Mouse (Mus musculus) heart, embryonic 16.5 days (tissue): ENCODE data around the gene Gm10226. TPM values are rescaled to one million over a fixed set of nuclear protein-coding genes. Genes with fewer than 3 reads are reported as not detected.
A peak's percentile ranks its signal among the peaks of the same experiment; 100 is the strongest.
"Not testable (repeated sequence)": the region's sequence is repeated elsewhere in the genome, so short reads cannot be mapped to it uniquely, and the experiment has no call there.

Source experiments
- ATAC-seq: fragments of 200-750 bp; cut with Nextera tagmentation; replicated peaks from 2 replicates; pipeline ENCODE4 v1.8.0; 2017; ENCODE audit warnings: moderate number of reproducible peaks; ENCODE audit not compliant: insufficient read depth, low FRiP score; ENCODE audit errors: extremely low read depth
- H3K27ac ChIP-seq: fragments of 300-500 bp; sonication (generic); 2 replicates; pipeline ENCODE4 v1.5.1; 2014; ENCODE audit warnings: mild to moderate bottlenecking, low read length, control low read depth, moderate library complexity
- H3K27me3 ChIP-seq: fragments of 300-500 bp; sonication (generic); 2 replicates; pipeline ENCODE4 v1.6.1; 2014; ENCODE audit warnings: low read length, mixed read lengths; ENCODE audit not compliant: control insufficient read depth, insufficient read depth
- H3K36me3 ChIP-seq: fragments of 300-500 bp; sonication (generic); 2 replicates; pipeline ENCODE4 v1.6.1; 2014; ENCODE audit not compliant: control insufficient read depth, insufficient read depth
- H3K4me1 ChIP-seq: fragments of 300-500 bp; sonication (generic); 2 replicates; pipeline ENCODE4 v1.6.1; 2014; ENCODE audit warnings: low read length, mixed read lengths; ENCODE audit not compliant: control insufficient read depth, insufficient read depth
- H3K4me2 ChIP-seq: fragments of 300-500 bp; sonication (generic); 2 replicates; pipeline ENCODE4 v1.6.1; 2014; ENCODE audit warnings: low read depth, mild to moderate bottlenecking, control low read depth, low read length
- H3K4me3 ChIP-seq: fragments of 300-500 bp; sonication (generic); 2 replicates; pipeline ENCODE4 v1.5.1; 2014; ENCODE audit warnings: mild to moderate bottlenecking, control low read depth, low read length
- H3K9ac ChIP-seq: fragments of 300-500 bp; sonication (generic); 2 replicates; pipeline ENCODE4 v1.6.1; 2014; ENCODE audit warnings: low read length, control low read depth
- H3K9me3 ChIP-seq: fragments of 300-500 bp; sonication (generic); replicated peaks from 2 replicates; pipeline ENCODE4 v1.6.1; 2016; ENCODE audit warnings: low read length; ENCODE audit not compliant: control insufficient read depth
- WGBS: fragments of 180-500 bp; shearing (Covaris S2); extraction: QIAGEN DNeasy Blood & Tissue Kit; methylation state at CpG from one replicate; pipeline ENCODE4 v1.1.7; 2014; 5-methylcytosine and 5-hydroxymethylcytosine counted together
- polyA plus RNA-seq: library from polyadenylated mRNA; unstranded; fragments of >200 nt; fragmentation: Nextera tagmentation; extraction: Ambion mirVana; gene quantifications from 2 replicates; pipeline ENCODE4 v1.2.1, GENCODE M21; 2015

Gm10226 gene
- polyA plus RNA-seq, 1 experiment from 2014 or later, result 4.9 TPM

DNA sequence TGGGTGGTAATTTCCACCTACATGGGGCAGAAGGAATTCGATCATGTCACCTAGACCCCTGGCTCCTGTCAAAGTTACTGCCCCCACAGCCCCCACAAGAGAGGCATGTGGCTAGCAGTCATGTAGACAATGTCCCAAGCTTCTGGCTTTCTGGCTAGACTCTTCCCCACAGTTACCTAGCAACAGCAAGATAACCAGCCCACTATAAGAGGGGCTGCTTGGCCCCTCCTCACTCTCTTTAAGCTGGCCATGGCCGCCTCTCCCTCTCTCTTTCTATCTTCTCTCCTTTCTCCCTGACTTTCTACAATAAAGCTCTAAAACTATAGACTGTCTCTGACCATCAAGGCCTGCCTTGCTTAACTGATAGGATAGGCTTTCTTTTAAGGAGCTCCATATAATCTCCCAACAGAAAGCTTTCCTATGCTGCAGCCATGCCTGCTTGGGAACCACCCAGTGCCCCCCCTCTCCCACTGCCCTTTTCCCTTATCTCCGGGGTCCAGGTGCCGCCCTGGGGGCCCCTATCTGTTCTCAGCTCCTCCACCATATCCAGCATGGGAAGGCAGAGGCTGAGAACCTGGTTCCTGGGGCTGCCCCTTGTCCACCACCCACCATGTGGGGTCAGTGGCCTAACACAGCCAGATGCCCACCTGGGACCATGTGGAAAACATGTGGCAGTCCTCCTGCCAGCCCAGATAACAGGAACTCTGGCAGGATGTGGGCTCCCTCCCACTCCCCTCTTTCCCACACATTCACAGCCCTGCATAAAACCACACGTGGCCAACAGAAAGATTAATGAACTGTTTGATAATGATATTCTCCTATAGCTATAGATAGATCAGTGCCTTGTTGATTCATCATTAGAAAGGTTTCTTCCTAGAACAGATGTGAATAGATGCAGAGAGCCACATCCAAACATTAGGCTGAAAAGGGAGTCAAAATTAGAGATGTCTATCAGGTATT, 10.9 kb downstream of the Gm10226 start:
- Histone ChIP-seq H3K4me1 (no peaks in the 10 kb centered on the region), H3K27ac (no peak overlapping the region), H3K9me3 (no peaks in the 10 kb centered on the region), H3K36me3 (no peaks in the 10 kb centered on the region), H3K27me3 (no peaks in the 10 kb centered on the region), H3K4me3 (no peak overlapping the region), H3K9ac (no peak overlapping the region), H3K4me2 (no peak overlapping the region)
- WGBS, result 18% methylated on average over 5 of the region's 5 CpGs
- no peak for ATAC-seq

- WGBS, result 75% methylated on average over 1 of the region's 1 CpGs
- Histone ChIP-seq H3K27ac (no peak overlapping the region), H3K9me3 (no peaks in the 10 kb centered on the region), H3K27me3 (no peaks in the 10 kb centered on the region), H3K4me3 (no peak overlapping the region), H3K9ac (no peak overlapping the region), H3K4me1 (peaks cover 2% of the 10 kb centered on the region), H3K36me3 (no peaks in the 10 kb centered on the region), H3K4me2 (no peak overlapping the region)
- ATAC-seq, result no peak
Observed at GRCm38 (mm10) chr17:21703414-21703813, 11.8 kb downstream of the Gm10226 start.

DNA sequence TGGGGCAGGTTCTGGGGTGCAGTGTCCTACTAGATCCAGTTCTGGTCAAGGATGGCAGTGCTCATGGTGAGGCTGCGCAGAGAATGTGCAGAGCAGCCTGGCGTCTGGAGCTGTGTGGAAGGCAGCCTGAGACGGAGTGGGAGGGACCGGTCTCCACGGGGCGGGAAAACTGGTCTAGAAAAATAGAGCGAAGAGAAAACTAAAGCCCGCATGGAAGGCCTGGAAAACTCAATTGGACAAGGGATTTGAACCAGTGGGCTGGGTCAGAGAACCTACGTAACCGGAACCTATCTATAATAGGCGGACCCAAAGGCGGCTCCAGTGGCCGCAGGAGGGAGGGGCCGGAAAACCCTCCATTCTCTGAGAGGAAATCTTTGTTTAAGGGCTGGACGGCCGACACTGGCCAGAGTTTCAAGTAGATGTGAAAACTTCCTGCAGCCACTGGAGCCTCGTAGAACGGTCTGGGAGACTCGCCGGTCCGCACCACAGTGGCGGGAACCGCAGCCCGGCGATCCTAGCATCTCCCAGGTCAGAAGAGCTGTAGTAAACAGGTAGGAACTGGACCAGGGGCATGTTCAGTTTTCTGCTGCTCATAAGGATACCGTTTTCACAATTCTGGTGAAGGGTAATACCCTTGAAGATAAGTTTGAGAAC, 15.8 kb downstream of the Gm10226 start, which contains the start of gene Zfp760:
TSS of gene Zfp760 (plus strand) at position 399 of the 654 bp plus-strand sequence.
- Histone ChIP-seq H3K27ac (peak within 1 kb of the TSS; percentile 95), H3K4me1 (peaks cover 7% of the 10 kb centered on the region), H3K4me2 (peak within 1 kb of the TSS; percentile 66), H3K27me3 (no peaks in the 10 kb centered on the region), H3K9ac (peak within 1 kb of the TSS; percentile 86), H3K4me3 (peak within 1 kb of the TSS; percentile 82), H3K9me3 (no peaks in the 10 kb centered on the region), H3K36me3 (0 out of 2 replicates have a peak, but pooled peaks cover 3% of the 10 kb centered on the region)
- 3% methylated on average over 26 of the region's 26 CpGs for WGBS
- ATAC-seq, result peak; percentile 98

DNA sequence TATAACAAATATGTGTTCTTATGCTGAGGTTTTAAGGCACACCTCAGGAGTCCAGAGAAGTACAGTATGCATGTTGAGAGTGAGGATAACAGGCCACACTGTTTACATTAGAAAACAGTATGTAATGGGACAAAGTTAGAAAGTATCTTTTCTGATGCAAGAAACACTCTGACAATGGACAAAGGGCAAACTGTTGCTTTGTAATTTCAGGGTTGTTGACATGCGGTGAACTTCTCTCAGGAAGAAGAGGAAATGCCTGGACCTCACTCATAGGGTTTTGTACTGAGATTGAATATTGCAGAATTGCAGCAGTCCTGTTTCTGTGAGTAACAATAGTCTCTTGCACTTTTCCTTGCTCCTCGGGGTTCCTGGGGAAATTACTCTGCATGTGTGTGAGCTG, 16.7 kb downstream of the Gm10226 start:
- H3K27ac ChIP-seq, result no peak overlapping the region
- H3K36me3 ChIP-seq, result 0 out of 2 replicates have a peak, but pooled peaks cover 3% of the 10 kb centered on the region
- 42% methylated on average over 2 of the region's 2 CpGs for WGBS
- H3K9me3 ChIP-seq, result no peaks in the 10 kb centered on the region
- H3K9ac ChIP-seq, result peak overlapping the region; percentile 86
- H3K4me1 ChIP-seq, result peaks cover 7% of the 10 kb centered on the region
- peak overlapping the region; percentile 82 for H3K4me3 ChIP-seq
- H3K4me2 ChIP-seq, result peak overlapping the region; percentile 66
- ATAC-seq, result no peak
- no peaks in the 10 kb centered on the region for H3K27me3 ChIP-seq

GRCm38 (mm10) chr17:21730495-21730894, 38.8 kb downstream of the Gm10226 start, which contains the start of gene Zfp229:
TSS of gene Zfp229 (plus strand) at chr17:21730795.
- not testable (repeated sequence) for H3K9ac ChIP-seq, H3K27ac ChIP-seq, ATAC-seq, H3K9me3 ChIP-seq, H3K36me3 ChIP-seq, H3K4me3 ChIP-seq, H3K4me1 ChIP-seq, H3K4me2 ChIP-seq, H3K27me3 ChIP-seq
- 98% methylated on average over 9 of the region's 22 CpGs for WGBS

GRCm38 (mm10) chr17:21733049-21733448, 41.4 kb downstream of the Gm10226 start:
- H3K4me1 ChIP-seq, result peaks cover 4% of the 10 kb centered on the region
- no peaks in the 10 kb centered on the region for H3K27me3 ChIP-seq
- peaks cover 4% of the 10 kb centered on the region for H3K36me3 ChIP-seq
- no peak for ATAC-seq
- peak overlapping the region; percentile 89 for H3K9ac ChIP-seq
- H3K4me2 ChIP-seq, result peak overlapping the region; percentile 70
- 86% methylated on average over 4 of the region's 4 CpGs for WGBS
- peak overlapping the region; percentile 86; the same call in 1 of the 2 replicates for H3K27ac ChIP-seq
- H3K4me3 ChIP-seq, result peak overlapping the region; percentile 84
- no peaks in the 10 kb centered on the region for H3K9me3 ChIP-seq

GRCm38 (mm10) chr17:21733529-21734031, 41.9 kb downstream of the Gm10226 start:
- peaks cover 4% of the 10 kb centered on the region for H3K4me1 ChIP-seq
- peaks cover 4% of the 10 kb centered on the region for H3K36me3 ChIP-seq
- no peaks in the 10 kb centered on the region for H3K9me3 ChIP-seq
- peak; percentile 95 for ATAC-seq
- H3K4me3 ChIP-seq, result peak overlapping the region; percentile 84
- H3K9ac ChIP-seq, result peak overlapping the region; percentile 89
- WGBS, result under 1% methylated on average over 27 of the region's 27 CpGs
- no peaks in the 10 kb centered on the region for H3K27me3 ChIP-seq
- H3K27ac ChIP-seq, result peak overlapping the region; percentile 86
- peak overlapping the region; percentile 70 for H3K4me2 ChIP-seq
